Mouse (Mus musculus) MEL (cell line): ENCODE measurements around the gene Mpv17l. TPM values are rescaled to one million over a fixed set of nuclear protein-coding genes. Genes with fewer than 3 reads are reported as not detected.
"Not testable (repeated sequence)": the region's sequence is repeated elsewhere in the genome, so short reads cannot be mapped to it uniquely, and the experiment has no call there.

Experiments used
- DNase-seq: peaks from one replicate; pipeline ENCODE4 v3.0.0; 2011; ENCODE audit warnings: low read depth, low spot score
- H3K27ac ChIP-seq: 2 replicates; pipeline ENCODE4 v1.5.1; 2012; ENCODE audit warnings: low read depth, mild to moderate bottlenecking, control low read depth, low read length, moderate library complexity; ENCODE audit not compliant: control insufficient read depth
- H3K27me3 ChIP-seq, 2 experiments: fragments of 150-350 bp in 1 of 2; sonication (generic) in 1 of 2; 2 replicates each; pipeline ENCODE4 v1.6.1; 2012; ENCODE audit warnings: low read length in 2 of 2, mild to moderate bottlenecking in 2 of 2, improper control_type of control experiment in 1 of 2, moderate library complexity in 1 of 2; ENCODE audit not compliant: insufficient read depth in 2 of 2, control insufficient read depth in 1 of 2
- H3K36me3 ChIP-seq, 2 experiments: 2 replicates each; pipeline ENCODE4 v1.6.1; 2012 to 2014; ENCODE audit warnings: low read length in 2 of 2, improper control_type of control experiment in 1 of 2, inconsistent platforms in 1 of 2, mild to moderate bottlenecking in 1 of 2; ENCODE audit not compliant: insufficient read depth in 2 of 2, control insufficient read depth in 1 of 2
- H3K4me1 ChIP-seq, 2 experiments: fragments of 150-350 bp in 1 of 2; sonication (generic) in 1 of 2; 2 replicates each; pipeline ENCODE4 v1.6.1; 2012; ENCODE audit warnings: low read length in 2 of 2, improper control_type of control experiment in 1 of 2, mild to moderate bottlenecking in 1 of 2; ENCODE audit not compliant: insufficient read depth in 2 of 2, control insufficient read depth in 1 of 2
- H3K4me3 ChIP-seq, 2 experiments: fragments of 150-350 bp in 1 of 2; sonication (generic) in 1 of 2; 2 replicates each; pipeline ENCODE4 v1.5.1; 2012; ENCODE audit warnings: low read depth in 2 of 2, low read length in 2 of 2, mild to moderate bottlenecking in 2 of 2, moderate library complexity in 2 of 2, control low read depth in 1 of 2, improper control_type of control experiment in 1 of 2; ENCODE audit not compliant: control insufficient read depth in 1 of 2, insufficient read depth in 1 of 2
- H3K79me2 ChIP-seq: 2 replicates; pipeline ENCODE4 v1.6.1; 2012; ENCODE audit warnings: mild to moderate bottlenecking, low read length, moderate library complexity; ENCODE audit not compliant: control insufficient read depth, poor library complexity, insufficient read depth
- H3K9ac ChIP-seq: 2 replicates; pipeline ENCODE4 v1.6.1; 2012; ENCODE audit warnings: low read depth, mild to moderate bottlenecking, control low read depth, low read length, moderate library complexity; ENCODE audit not compliant: control insufficient read depth, poor library complexity, severe bottlenecking
- H3K9me3 ChIP-seq: fragments of 150-350 bp; sonication (generic); replicated peaks from 2 replicates; pipeline ENCODE4 v1.6.1; 2012; ENCODE audit warnings: mild to moderate bottlenecking, low read length, improper control_type of control experiment, moderate library complexity; ENCODE audit not compliant: insufficient read depth
- GABPA ChIP-seq: IDR thresholded peaks from 2 replicates; pipeline ENCODE4 v1.6.1; 2012; ENCODE audit warnings: low read depth, mild to moderate bottlenecking, inconsistent platforms, low read length, improper control_type of control experiment, moderate library complexity
- GATA1 ChIP-seq: IDR thresholded peaks from 2 replicates; pipeline ENCODE4 v1.6.1; 2011; ENCODE audit warnings: low read depth, low read length, improper control_type of control experiment
- KAT2A ChIP-seq: conservative IDR thresholded peaks from 2 replicates; pipeline ENCODE4 v1.6.1; 2012; ENCODE audit warnings: low read depth, low read length, improper control_type of control experiment, inconsistent platforms
- MAX ChIP-seq: IDR thresholded peaks from 2 replicates; pipeline ENCODE4 v1.6.1; 2011; ENCODE audit warnings: low read length, improper control_type of control experiment
- MYC ChIP-seq: IDR thresholded peaks from 2 replicates; pipeline ENCODE4 v1.6.1; 2011; ENCODE audit warnings: low read depth, mild to moderate bottlenecking, low read length, improper control_type of control experiment, moderate library complexity
- NELFE ChIP-seq: IDR thresholded peaks from 2 replicates; pipeline ENCODE4 v1.6.1; 2011; ENCODE audit warnings: low read depth, low read length, improper control_type of control experiment
- NRF1 ChIP-seq: IDR thresholded peaks from 2 replicates; pipeline ENCODE4 v1.6.1; 2014; ENCODE audit warnings: low read depth, mild to moderate bottlenecking, inconsistent platforms, low read length, improper control_type of control experiment, moderate library complexity; ENCODE audit not compliant: poor library complexity, insufficient read depth, severe bottlenecking
- POLR2A ChIP-seq, 2 experiments: IDR thresholded peaks; 2 replicates each; pipeline ENCODE4 v1.6.1; 2011 to 2012; ENCODE audit warnings: low read length in 2 of 2, mild to moderate bottlenecking in 2 of 2, control low read depth in 1 of 2, improper control_type of control experiment in 1 of 2, low read depth in 1 of 2, moderate library complexity in 1 of 2; ENCODE audit not compliant: control insufficient read depth in 1 of 2, insufficient read depth in 1 of 2, poor library complexity in 1 of 2
- POLR2AphosphoS5 ChIP-seq: IDR thresholded peaks from 2 replicates; pipeline ENCODE4 v1.6.1; 2012; ENCODE audit warnings: low read depth, borderline replicate concordance, mild to moderate bottlenecking, inconsistent platforms, low read length, moderate library complexity, mixed read lengths
- TAL1 ChIP-seq: IDR thresholded peaks from 2 replicates; pipeline ENCODE4 v1.6.1; 2012; ENCODE audit warnings: mild to moderate bottlenecking, inconsistent platforms, low read length, moderate library complexity, mixed read lengths
- TBP ChIP-seq: IDR thresholded peaks from 2 replicates; pipeline ENCODE4 v1.8.0; 2011; ENCODE audit warnings: low read depth, low read length, improper control_type of control experiment
- polyA plus RNA-seq, 2 experiments: library from polyadenylated mRNA; stranded (reverse) in 1 of 2; unstranded in 1 of 2; fragments of >175 nt in 1 of 2; fragments of >200 nt in 1 of 2; gene quantifications; 2 replicates each; pipeline versions ENCODE4 v1.2.1 to v1.2.4; 2012; ENCODE audit warnings: low replicate concordance in 2 of 2, low read depth in 1 of 2; ENCODE audit not compliant: insufficient read length in 2 of 2, insufficient read depth in 1 of 2, missing spikeins in 1 of 2
- total RNA-seq: library from RNA; depleted of rRNA; stranded (reverse); fragments of 300-350 nt; gene quantifications from 2 replicates; pipeline ENCODE4 v1.2.3, GENCODE M21; 2012

Gene Mpv17l
- total and polyA plus RNA-seq, 3 experiments: 0.77 to 2.3 TPM; not detected in 1

DNA sequence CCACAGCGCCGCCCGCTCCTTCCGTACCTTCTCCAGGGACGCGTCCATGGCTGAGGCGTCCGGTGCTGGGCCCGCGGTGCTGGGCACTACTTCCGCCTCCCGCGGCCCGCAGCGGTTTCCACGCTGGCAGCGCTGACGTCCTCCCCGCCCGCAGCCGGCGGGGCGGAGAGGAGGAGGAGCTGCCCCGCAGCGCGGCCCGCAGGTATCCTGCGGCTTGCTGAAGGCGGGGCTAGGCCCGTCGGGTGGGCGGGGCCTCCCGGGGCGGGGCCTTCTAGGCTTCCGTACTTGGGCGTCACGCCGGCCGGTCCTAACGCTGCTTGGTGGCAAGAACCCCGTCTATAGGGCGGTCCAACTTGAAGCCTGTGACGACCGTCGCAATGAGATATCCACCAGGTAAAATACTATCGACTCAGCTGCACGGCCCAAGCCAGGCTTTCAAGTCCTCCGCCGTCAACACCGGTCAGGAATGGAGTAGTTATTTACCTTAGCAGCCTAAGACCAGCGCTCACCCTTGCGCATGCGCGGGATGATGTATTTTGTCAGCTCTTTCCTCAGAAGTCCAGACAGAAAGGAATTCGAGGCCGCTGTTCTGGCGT lies at the start of gene Mpv17l, which contains the start of gene Pdxdc1 (continued):
- TF ChIP-seq KAT2A (no peak; the same call in 1 of the 2 replicates), MAX (peak; percentile 85), TBP (no peak)

DNA sequence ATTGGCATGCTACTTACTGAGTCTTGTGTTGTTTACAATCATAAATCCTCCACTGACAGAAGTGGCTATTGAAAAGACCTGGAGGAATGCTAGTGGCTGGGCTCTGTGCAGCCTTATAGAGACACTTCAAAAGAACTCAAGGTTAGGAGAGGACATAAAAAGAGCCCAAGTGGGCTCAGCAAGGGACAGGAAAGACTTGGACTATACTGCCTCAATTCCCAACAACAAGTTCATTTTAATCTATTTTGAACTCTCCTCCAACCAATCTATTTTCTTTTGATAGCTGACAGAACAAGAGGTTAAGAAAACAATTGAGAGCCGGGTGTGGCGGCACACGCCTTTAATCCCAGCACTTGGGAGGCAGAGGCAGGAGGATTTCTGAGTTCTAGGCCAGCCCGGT lies 49.1 kb upstream of the Mpv17l start:
- Histone ChIP-seq H3K79me2 (no peaks in the 10 kb centered on the region), H3K9ac (no peak overlapping the region), H3K9me3 (no peaks in the 10 kb centered on the region), H3K27ac (no peak overlapping the region), H3K4me1 (no peaks in the 10 kb centered on the region), H3K36me3 (peaks cover 0 to 2% of the 10 kb centered on the region in 2 experiments; a peak in 2 of 4 replicates), H3K27me3 (no peaks in the 10 kb centered on the region), H3K4me3 (no peak overlapping the region)
- TF ChIP-seq NELFE (no peak), NRF1 (no peak), GABPA (no peak)
- no peak for DNase-seq

DNA sequence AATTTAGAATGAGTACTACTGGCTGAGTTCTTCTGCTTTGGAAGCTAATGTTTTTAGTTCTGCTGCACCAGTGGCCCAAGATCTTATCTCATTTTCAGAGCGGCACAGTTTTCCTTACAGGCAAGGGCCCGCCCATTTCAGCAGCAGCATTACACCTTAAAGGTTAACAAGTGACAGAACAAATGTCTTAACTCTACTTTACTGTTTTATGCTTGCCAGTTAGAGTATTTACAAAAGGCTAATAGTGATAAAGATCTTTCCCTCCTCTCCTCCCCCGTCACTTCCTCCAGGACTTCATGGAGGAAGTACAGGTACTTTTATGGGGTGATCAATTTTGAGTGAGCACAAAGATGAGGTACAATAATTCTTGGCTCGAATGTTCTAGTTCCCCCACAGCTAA lies 36.9 kb upstream of the Mpv17l start:
- Histone ChIP-seq H3K4me1 (peaks cover 2 to 3% of the 10 kb centered on the region in 2 experiments; a peak in 1 of 4 replicates), H3K9me3 (no peaks in the 10 kb centered on the region), H3K27me3 (no peaks in the 10 kb centered on the region), H3K9ac (no peak overlapping the region), H3K27ac (no peak overlapping the region), H3K36me3 (peaks cover 6 to 7% of the 10 kb centered on the region in 2 experiments), H3K79me2 (no peaks in the 10 kb centered on the region), H3K4me3 (no peak overlapping the region)
- no peak for TF ChIP-seq TBP
- TF ChIP-seq GATA1: peak; percentile 50
- DNase-seq: peak; percentile 13

DNA sequence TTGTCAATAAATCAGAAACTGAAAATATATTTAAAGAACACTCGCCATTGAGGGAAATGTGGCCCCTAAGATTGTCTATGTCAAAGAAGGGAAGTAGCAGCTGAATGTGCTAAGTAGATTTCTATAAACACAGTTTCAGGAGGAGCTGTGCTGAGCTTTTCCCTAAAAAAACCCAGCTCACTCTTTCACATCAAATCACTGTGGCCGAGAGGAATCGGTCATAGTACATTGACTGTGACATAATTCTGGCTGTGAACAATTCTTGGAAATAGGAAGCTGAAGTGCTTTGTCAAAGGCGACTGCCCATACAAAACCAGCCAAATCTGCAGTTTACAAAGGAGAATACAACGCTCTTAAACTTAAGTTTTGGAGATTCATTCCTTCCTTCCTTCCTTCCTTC lies 36.3 kb upstream of the Mpv17l start:
- TF ChIP-seq MYC: no peak
- TF ChIP-seq NELFE: no peak
- no peak for TF ChIP-seq TAL1
- TF ChIP-seq POLR2A (IDR thresholded peaks at IDR 0.05; ENCODE audit: control insufficient read depth in 1 of 2, insufficient read depth in 1 of 2, low read depth in 1 of 2, low read length in 2 of 2, poor library complexity in 1 of 2): no peak
- TF ChIP-seq POLR2AphosphoS5: no peak
- H3K36me3 ChIP-seq: peaks cover 6 to 7% of the 10 kb centered on the region in 2 experiments
- no peak overlapping the region for H3K4me3 ChIP-seq
- no peak overlapping the region for H3K27ac ChIP-seq
- peaks cover 2 to 3% of the 10 kb centered on the region in 2 experiments; a peak in 1 of 4 replicates for H3K4me1 ChIP-seq
- H3K9me3 ChIP-seq: no peaks in the 10 kb centered on the region
- no peaks in the 10 kb centered on the region for H3K27me3 ChIP-seq
- H3K9ac ChIP-seq: no peak overlapping the region
- no peaks in the 10 kb centered on the region for H3K79me2 ChIP-seq
- DNase-seq: no peak

DNA sequence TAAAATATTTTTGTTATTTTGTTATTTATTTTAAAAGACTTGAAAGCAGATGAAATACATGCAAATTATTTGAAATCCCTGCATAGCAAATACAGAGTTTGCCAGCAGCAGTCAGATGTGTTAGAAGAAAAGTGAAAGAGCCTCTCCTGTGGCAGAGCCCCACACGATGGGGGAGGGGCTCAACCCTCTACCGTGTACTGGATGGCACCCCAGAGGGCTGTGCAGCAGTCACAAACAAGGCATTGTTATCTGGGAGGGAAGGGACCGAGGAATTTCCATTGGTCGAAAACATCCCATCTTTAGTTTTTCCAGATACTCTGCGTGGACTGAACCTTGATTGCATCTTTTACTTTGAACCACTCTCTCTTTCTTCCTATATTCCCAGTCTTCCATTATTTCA lies 35.6 kb upstream of the Mpv17l start:
- not testable (repeated sequence) for H3K9me3 ChIP-seq, H3K27me3 ChIP-seq, H3K36me3 ChIP-seq, H3K4me3 ChIP-seq, DNase-seq, H3K9ac ChIP-seq, H3K4me1 ChIP-seq, H3K79me2 ChIP-seq, H3K27ac ChIP-seq
